Mouse (Mus musculus): ENCODE measurements around the gene Krt4. TPM values are rescaled to one million over a fixed set of nuclear protein-coding genes. Genes with fewer than 3 reads are reported as not detected.

Gene Krt4
- total RNA-seq, 2 experiments from 2014 or later, result not detected

- no peak for DNase-seq (ENCODE audit: low spot score in 2 of 2)
Observed at GRCm38 (mm10) chr15:101895216-101895615, 29.3 kb downstream of the Krt4 start.

DNA sequence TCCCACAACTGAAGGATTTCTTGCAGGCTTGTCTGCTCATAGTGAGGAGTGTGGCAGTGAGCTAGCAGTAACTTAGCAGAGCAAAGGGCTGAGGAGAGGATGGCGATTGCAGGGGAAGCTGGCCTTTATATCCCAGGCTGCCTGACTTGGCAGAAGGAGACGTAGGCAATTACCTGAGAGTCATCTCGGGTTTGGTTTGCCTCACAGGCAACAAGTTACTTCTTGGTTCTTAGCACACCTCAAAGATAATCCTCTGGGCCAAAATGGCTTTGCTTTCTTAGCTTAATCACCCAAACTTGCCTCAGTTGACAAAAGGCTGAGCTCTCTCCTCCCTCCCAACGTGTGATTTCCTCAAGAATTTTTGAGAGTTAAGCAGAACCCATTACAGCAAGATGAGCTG is 31.7 kb downstream of the Krt4 start, which contains the start of gene Krt76:
Gene Krt76, minus strand, starts transcription at position 101 of the 400 bp plus-strand sequence.
- no peak for DNase-seq (ENCODE audit: low spot score in 2 of 2)

GRCm38 (mm10) chr15:101879776-101880175 is 44.8 kb downstream of the Krt4 start:
- no peak for DNase-seq (ENCODE audit: low spot score in 2 of 2)

- DNase-seq (ENCODE audit: low spot score in 2 of 2), result no peak
Observed at GRCm38 (mm10) chr15:101878041-101878440, 46.5 kb downstream of the Krt4 start.

DNA sequence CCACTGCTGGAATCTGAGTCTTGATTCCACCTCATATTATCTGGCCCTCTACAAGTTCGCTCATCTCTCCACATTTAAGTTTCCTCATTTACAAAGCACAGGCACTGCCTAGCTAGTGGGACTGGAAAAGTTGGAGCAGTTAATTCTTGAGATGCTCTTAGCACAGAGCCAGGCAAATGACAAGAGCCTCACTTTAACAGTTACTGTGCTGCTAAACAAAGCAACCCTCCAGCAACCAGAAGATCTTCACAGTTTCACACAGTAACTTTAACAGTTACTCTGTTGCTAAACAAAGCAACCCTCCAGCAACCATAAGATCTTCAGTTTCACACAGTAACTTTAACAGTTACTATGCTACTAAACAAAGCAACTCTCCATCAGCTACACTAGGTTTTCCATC is 50.2 kb downstream of the Krt4 start:
- DNase-seq (ENCODE audit: low spot score in 2 of 2), result no peak

DNA sequence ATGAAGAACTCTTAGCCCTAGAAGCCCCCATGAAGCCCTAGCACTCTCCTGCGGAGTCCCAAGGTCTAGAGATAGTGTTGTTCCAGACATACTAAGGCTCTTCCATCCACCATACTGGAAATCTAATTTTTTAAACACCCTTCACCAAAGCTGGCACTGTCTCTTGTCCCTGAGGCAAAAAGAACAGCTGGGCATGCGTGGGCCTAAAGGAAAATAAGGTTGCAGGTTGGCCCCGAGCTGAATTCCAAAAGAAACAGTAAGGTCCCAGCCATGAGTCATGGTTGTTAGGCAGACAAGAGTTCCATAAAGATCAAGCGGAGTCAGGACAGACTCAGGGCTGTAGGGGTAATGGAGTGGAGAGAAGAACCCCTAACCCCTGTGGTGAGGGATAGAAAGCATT is 51.3 kb downstream of the Krt4 start:
- DNase-seq (ENCODE audit: low spot score in 2 of 2), result no peak

DNA sequence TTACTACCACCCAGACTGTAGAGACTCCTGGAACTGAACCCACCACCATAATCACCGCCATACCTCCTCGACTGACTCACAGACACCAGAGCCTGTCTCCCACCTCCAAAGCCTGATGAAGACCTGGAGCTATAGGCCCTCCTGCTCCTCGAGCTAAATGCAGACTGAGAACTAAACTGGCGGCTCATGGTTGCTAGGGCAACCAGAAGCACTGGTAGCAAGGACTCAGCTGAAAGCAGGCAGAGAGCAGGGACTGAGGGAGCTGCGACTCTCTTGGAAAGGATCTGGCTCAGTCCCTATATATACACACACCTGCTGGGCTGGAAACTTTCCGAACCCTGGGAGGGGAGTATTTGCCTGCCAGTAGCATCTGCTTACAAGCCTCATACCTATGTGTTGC is 55.1 kb downstream of the Krt4 start, which contains the start of gene Krt77:
Gene Krt77, minus strand, starts transcription at position 275 of the 400 bp plus-strand sequence.
- peak in 1 of 2 experiments; percentile 45 for DNase-seq (ENCODE audit: low spot score in 2 of 2)

Small RNAs within 50 kb of the gene (microRNA-seq; reads per million reads assigned to microRNA genes)
- 0 reads per million in 2 experiments for gene Gm44356

Other genes with a start within 250 kb of the Krt4 start
- not detected for gene Krt6b, start 244.4 kb downstream of the Krt4 start, total RNA-seq (2021)
- not detected for gene Krt6a, start 230.4 kb downstream of the Krt4 start, total RNA-seq (2021)
- gene Krt5, start 211.8 kb downstream of the Krt4 start, total RNA-seq (2021), result not detected
- gene Krt71, start 181.6 kb downstream of the Krt4 start, total RNA-seq (2021), result not detected
- gene Krt72, start 138.3 kb downstream of the Krt4 start, total RNA-seq (2021), result not detected
- 1 to 10 TPM; 2.7 to 4.4 TPM for gene Krt73, start 122.4 kb downstream of the Krt4 start, total RNA-seq (2021)
- 1 to 10 TPM; 2.0 to 2.1 TPM for gene Krt2, start 106.6 kb downstream of the Krt4 start, total RNA-seq (2021)
- 1 to 10 TPM; 5.4 to 6.9 TPM for gene Krt1, start 73.9 kb downstream of the Krt4 start, total RNA-seq (2021)
- 10 to 100 TPM in 1 of 2 experiments, 1 to 10 TPM in 1; 9.5 to 10.4 TPM for gene Krt77, start 55.0 kb downstream of the Krt4 start, total RNA-seq (2021)
- not detected for gene Krt76, start 31.8 kb downstream of the Krt4 start, total RNA-seq (2021)
- under 1 TPM; 0.34 to 0.51 TPM for gene Krt79, start 15.6 kb upstream of the Krt4 start, total RNA-seq (2021)
- not detected for gene Krt78, start 29.6 kb upstream of the Krt4 start, total RNA-seq (2021)
- under 1 TPM in 1 of 2 experiments, not detected in 1; 0.71 TPM for gene Krt8, start 79.7 kb upstream of the Krt4 start, total RNA-seq (2021)
- gene Krt18, start 103.4 kb upstream of the Krt4 start, total RNA-seq (2021), result 1 to 10 TPM in 1 of 2 experiments, under 1 TPM in 1; 0.85 to 1.6 TPM
- 100 to 1,000 TPM; 178 to 181 TPM for gene Eif4b, start 149.0 kb upstream of the Krt4 start, total RNA-seq (2021)
- 10 to 100 TPM; 13.4 to 16.8 TPM for gene Tns2, start 175.7 kb upstream of the Krt4 start, total RNA-seq (2021)
- 100 to 1,000 TPM; 148 to 163 TPM for gene Spryd3, start 211.5 kb upstream of the Krt4 start, total RNA-seq (2021)
- gene Igfbp6, start 219.6 kb upstream of the Krt4 start, total RNA-seq (2021), result 1 to 10 TPM; 2.3 to 3.1 TPM
- gene Soat2, start 225.8 kb upstream of the Krt4 start, total RNA-seq (2021), result not detected